Mouse (Mus musculus): ENCODE data around the gene Amz1. TPM values are rescaled to one million over a fixed set of nuclear protein-coding genes. Genes with fewer than 3 reads are reported as not detected.

Gene Amz1
- total RNA-seq, 1 experiment, result 5.6 TPM

DNA sequence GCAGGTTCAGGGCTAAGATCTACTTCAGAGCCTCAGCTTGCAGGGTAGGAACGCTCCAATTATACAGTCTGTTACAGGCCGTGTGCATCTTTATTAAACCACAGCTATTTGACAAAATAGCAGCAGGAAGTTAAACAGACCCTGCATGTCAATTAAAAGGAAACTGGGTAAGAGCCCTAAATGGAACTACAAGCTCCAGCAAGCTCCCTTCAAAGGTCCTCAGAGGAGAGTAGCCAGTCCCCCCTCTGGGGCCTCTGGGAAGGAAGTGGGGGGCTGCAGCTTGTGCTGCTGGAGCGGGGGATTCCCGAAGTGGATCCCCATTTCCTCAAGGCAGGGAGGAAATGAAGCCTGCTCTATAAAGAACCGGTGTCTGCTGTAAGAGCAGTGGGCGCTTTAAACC is 47.7 kb downstream of the Amz1 start:
- in situ Hi-C loops (cut with MboI; ENCODE audit: low sequenced_read_pairs in 2 of 2, unreplicated experiment in 2 of 2), result no loop called here
- H3K9ac ChIP-seq (ENCODE audit: insufficient read depth, low read depth, low read length, poor library complexity, severe bottlenecking), result no peak overlapping the region
- TF ChIP-seq ZNF384 (IDR thresholded peaks at IDR 0.05; ENCODE audit: low read depth, low read length), result no peak
- no peak for TF ChIP-seq ZC3H11A (IDR thresholded peaks at IDR 0.05; ENCODE audit: borderline replicate concordance, low read depth, low read length)
- no peak for TF ChIP-seq HCFC1 (IDR thresholded peaks at IDR 0.05; ENCODE audit: borderline replicate concordance, insufficient read depth, low read length)
- no peak for TF ChIP-seq CHD2 (IDR thresholded peaks at IDR 0.05; ENCODE audit: low read depth, low read length)
- TF ChIP-seq MAFK (IDR thresholded peaks at IDR 0.05; ENCODE audit: insufficient read depth, low read depth, low read length), result no peak

DNA sequence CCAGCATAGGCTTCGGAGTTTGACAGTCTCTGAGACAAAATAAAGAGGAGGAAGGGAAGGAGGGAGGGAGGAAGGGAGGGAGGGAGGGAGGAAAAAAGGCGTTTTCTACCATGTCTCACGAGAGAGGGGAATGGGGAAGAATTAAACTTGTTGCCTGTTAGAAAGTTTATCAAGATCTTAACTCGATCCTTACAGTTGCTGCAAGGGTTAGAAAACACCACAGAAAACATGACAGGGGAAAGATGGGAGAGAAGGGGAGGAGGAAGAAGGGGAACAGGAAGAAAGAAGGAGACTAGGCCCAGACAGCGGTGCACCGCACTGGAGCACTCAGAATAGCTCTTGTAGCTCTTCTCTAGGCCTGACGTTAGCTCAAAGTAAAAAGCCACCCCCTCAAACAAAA is 48.2 kb downstream of the Amz1 start:
- Histone ChIP-seq H3K4me1 (ENCODE audit: control insufficient read depth in 2 of 2, insufficient read depth in 2 of 2, low read length in 2 of 2, poor library complexity in 1 of 2) (no peaks in the 10 kb centered on the region), H3K36me3 (ENCODE audit: control insufficient read depth, insufficient read depth, low read length, poor library complexity, severe bottlenecking) (peaks cover 4% of the 10 kb centered on the region; the same call in 1 of the 2 replicates), H3K27ac (ENCODE audit: insufficient read depth, low read depth, low read length, poor library complexity, severe bottlenecking) (no peak overlapping the region), H3K9ac (ENCODE audit: insufficient read depth, low read depth, low read length, poor library complexity, severe bottlenecking) (no peak overlapping the region), H3K9me3 (ENCODE audit: control insufficient read depth, insufficient read depth, low read depth, low read length) (no peaks in the 10 kb centered on the region), H3K4me3 (ENCODE audit: insufficient read depth in 1 of 2, low read depth in 1 of 2, low read length in 2 of 2, poor library complexity in 1 of 2, severe bottlenecking in 1 of 2) (no peak overlapping the region)
- TF ChIP-seq CHD2 (IDR thresholded peaks at IDR 0.05; ENCODE audit: low read depth, low read length), result no peak
- TF ChIP-seq MAFK (IDR thresholded peaks at IDR 0.05; ENCODE audit: insufficient read depth, low read depth, low read length), result no peak
- no peak for TF ChIP-seq ZNF384 (IDR thresholded peaks at IDR 0.05; ENCODE audit: low read depth, low read length)
- TF ChIP-seq ZC3H11A (IDR thresholded peaks at IDR 0.05; ENCODE audit: borderline replicate concordance, low read depth, low read length), result no peak
- no peak for TF ChIP-seq HCFC1 (IDR thresholded peaks at IDR 0.05; ENCODE audit: borderline replicate concordance, insufficient read depth, low read length)
- no peak for DNase-seq (ENCODE audit: low read depth, low spot score)
- in situ Hi-C loops (cut with MboI; ENCODE audit: low sequenced_read_pairs in 2 of 2, unreplicated experiment in 2 of 2), result no loop called here

More for the DNA sequence above, 47.7 kb downstream of the Amz1 start:
- Histone ChIP-seq H3K27ac (ENCODE audit: insufficient read depth, low read depth, low read length, poor library complexity, severe bottlenecking) (no peak overlapping the region), H3K4me1 (ENCODE audit: control insufficient read depth in 2 of 2, insufficient read depth in 2 of 2, low read length in 2 of 2, poor library complexity in 1 of 2) (no peaks in the 10 kb centered on the region), H3K9me3 (ENCODE audit: control insufficient read depth, insufficient read depth, low read depth, low read length) (no peaks in the 10 kb centered on the region), H3K4me3 (ENCODE audit: insufficient read depth in 1 of 2, low read depth in 1 of 2, low read length in 2 of 2, poor library complexity in 1 of 2, severe bottlenecking in 1 of 2) (no peak overlapping the region), H3K36me3 (ENCODE audit: control insufficient read depth, insufficient read depth, low read length, poor library complexity, severe bottlenecking) (peaks cover 4% of the 10 kb centered on the region; the same call in 1 of the 2 replicates)
- no peak for DNase-seq (ENCODE audit: low read depth, low spot score)

- H3K27ac ChIP-seq (ENCODE audit: insufficient read depth, low read depth, low read length, poor library complexity, severe bottlenecking), result no peak overlapping the region
- H3K9ac ChIP-seq (ENCODE audit: insufficient read depth, low read depth, low read length, poor library complexity, severe bottlenecking), result no peak overlapping the region
- no peak overlapping the region for H3K4me3 ChIP-seq (ENCODE audit: insufficient read depth in 1 of 2, low read depth in 1 of 2, low read length in 2 of 2, poor library complexity in 1 of 2, severe bottlenecking in 1 of 2)
- TF ChIP-seq ZC3H11A (IDR thresholded peaks at IDR 0.05; ENCODE audit: borderline replicate concordance, low read depth, low read length), result no peak
- TF ChIP-seq MAFK (IDR thresholded peaks at IDR 0.05; ENCODE audit: insufficient read depth, low read depth, low read length), result no peak
- no peak for TF ChIP-seq CHD2 (IDR thresholded peaks at IDR 0.05; ENCODE audit: low read depth, low read length)
- no peak for TF ChIP-seq HCFC1 (IDR thresholded peaks at IDR 0.05; ENCODE audit: borderline replicate concordance, insufficient read depth, low read length)
- TF ChIP-seq ZNF384 (IDR thresholded peaks at IDR 0.05; ENCODE audit: low read depth, low read length), result no peak
- no peak for DNase-seq (ENCODE audit: low read depth, low spot score)
- peaks cover 7% of the 10 kb centered on the region; the same call in 1 of the 2 replicates for H3K36me3 ChIP-seq (ENCODE audit: control insufficient read depth, insufficient read depth, low read length, poor library complexity, severe bottlenecking)
- no peaks in the 10 kb centered on the region for H3K9me3 ChIP-seq (ENCODE audit: control insufficient read depth, insufficient read depth, low read depth, low read length)
- in situ Hi-C loops (cut with MboI; ENCODE audit: low sequenced_read_pairs in 2 of 2, unreplicated experiment in 2 of 2), result no loop called here
- H3K4me1 ChIP-seq (ENCODE audit: control insufficient read depth in 2 of 2, insufficient read depth in 2 of 2, low read length in 2 of 2, poor library complexity in 1 of 2), result no peaks in the 10 kb centered on the region
Measured at GRCm38 (mm10) chr5:140775111-140775510, 51.2 kb downstream of the Amz1 start.

- H3K27ac ChIP-seq (ENCODE audit: insufficient read depth, low read depth, low read length, poor library complexity, severe bottlenecking), result no peak overlapping the region
- no peak overlapping the region for H3K4me3 ChIP-seq (ENCODE audit: insufficient read depth in 1 of 2, low read depth in 1 of 2, low read length in 2 of 2, poor library complexity in 1 of 2, severe bottlenecking in 1 of 2)
- H3K9me3 ChIP-seq (ENCODE audit: control insufficient read depth, insufficient read depth, low read depth, low read length), result no peaks in the 10 kb centered on the region
- H3K4me1 ChIP-seq (ENCODE audit: control insufficient read depth in 2 of 2, insufficient read depth in 2 of 2, low read length in 2 of 2, poor library complexity in 1 of 2), result no peaks in the 10 kb centered on the region
- no peak for TF ChIP-seq MAFK (IDR thresholded peaks at IDR 0.05; ENCODE audit: insufficient read depth, low read depth, low read length)
- no peak for TF ChIP-seq HCFC1 (IDR thresholded peaks at IDR 0.05; ENCODE audit: borderline replicate concordance, insufficient read depth, low read length)
- TF ChIP-seq CHD2 (IDR thresholded peaks at IDR 0.05; ENCODE audit: low read depth, low read length), result no peak
- no peak for TF ChIP-seq ZC3H11A (IDR thresholded peaks at IDR 0.05; ENCODE audit: borderline replicate concordance, low read depth, low read length)
- H3K9ac ChIP-seq (ENCODE audit: insufficient read depth, low read depth, low read length, poor library complexity, severe bottlenecking), result no peak overlapping the region
- in situ Hi-C loops (cut with MboI; ENCODE audit: low sequenced_read_pairs in 2 of 2, unreplicated experiment in 2 of 2), result no loop called here
- no peak for DNase-seq (ENCODE audit: low read depth, low spot score)
- peaks cover 7% of the 10 kb centered on the region; the same call in 1 of the 2 replicates for H3K36me3 ChIP-seq (ENCODE audit: control insufficient read depth, insufficient read depth, low read length, poor library complexity, severe bottlenecking)
Measured at GRCm38 (mm10) chr5:140776968-140777367, 53.0 kb downstream of the Amz1 start.

DNA sequence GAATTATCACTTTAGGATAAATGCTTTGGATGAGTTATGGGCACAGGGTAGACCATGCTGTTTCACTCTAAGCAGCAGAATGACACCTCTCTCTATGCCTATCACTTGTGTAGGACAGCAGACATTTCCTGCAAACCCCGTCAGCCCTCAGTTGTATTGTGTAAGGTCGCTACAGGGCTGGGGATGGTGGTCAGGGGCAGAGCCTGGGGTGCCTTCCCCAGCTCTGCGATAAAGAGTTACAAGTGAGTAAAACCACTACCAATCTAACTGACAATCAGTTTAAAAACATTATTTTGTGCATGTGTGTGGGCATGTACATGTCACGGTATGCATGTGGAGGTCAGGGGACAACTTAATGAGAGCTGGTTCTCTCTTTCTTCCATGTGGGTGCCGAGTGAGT is 57.2 kb downstream of the Amz1 start:
- H3K9ac ChIP-seq (ENCODE audit: insufficient read depth, low read depth, low read length, poor library complexity, severe bottlenecking), result no peak overlapping the region
- no peak overlapping the region for H3K27ac ChIP-seq (ENCODE audit: insufficient read depth, low read depth, low read length, poor library complexity, severe bottlenecking)
- H3K4me3 ChIP-seq (ENCODE audit: insufficient read depth in 1 of 2, low read depth in 1 of 2, low read length in 2 of 2, poor library complexity in 1 of 2, severe bottlenecking in 1 of 2), result no peak overlapping the region
- no peak for DNase-seq (ENCODE audit: low read depth, low spot score)
- H3K4me1 ChIP-seq (ENCODE audit: control insufficient read depth in 2 of 2, insufficient read depth in 2 of 2, low read length in 2 of 2, poor library complexity in 1 of 2), result no peaks in the 10 kb centered on the region
- in situ Hi-C loops (cut with MboI; ENCODE audit: low sequenced_read_pairs in 2 of 2, unreplicated experiment in 2 of 2), result no loop called here
- TF ChIP-seq HCFC1 (IDR thresholded peaks at IDR 0.05; ENCODE audit: borderline replicate concordance, insufficient read depth, low read length), result no peak
- TF ChIP-seq CHD2 (IDR thresholded peaks at IDR 0.05; ENCODE audit: low read depth, low read length), result no peak
- no peak for TF ChIP-seq MAFK (IDR thresholded peaks at IDR 0.05; ENCODE audit: insufficient read depth, low read depth, low read length)
- TF ChIP-seq ZC3H11A (IDR thresholded peaks at IDR 0.05; ENCODE audit: borderline replicate concordance, low read depth, low read length), result no peak
- TF ChIP-seq ZNF384 (IDR thresholded peaks at IDR 0.05; ENCODE audit: low read depth, low read length), result no peak
- no peaks in the 10 kb centered on the region for H3K9me3 ChIP-seq (ENCODE audit: control insufficient read depth, insufficient read depth, low read depth, low read length)
- peaks cover 13% of the 10 kb centered on the region for H3K36me3 ChIP-seq (ENCODE audit: control insufficient read depth, insufficient read depth, low read length, poor library complexity, severe bottlenecking)

Data from ES-E14 (cell line).